Mouse (Mus musculus): Measurements from ENCODE around the gene Smug1.

DNA sequence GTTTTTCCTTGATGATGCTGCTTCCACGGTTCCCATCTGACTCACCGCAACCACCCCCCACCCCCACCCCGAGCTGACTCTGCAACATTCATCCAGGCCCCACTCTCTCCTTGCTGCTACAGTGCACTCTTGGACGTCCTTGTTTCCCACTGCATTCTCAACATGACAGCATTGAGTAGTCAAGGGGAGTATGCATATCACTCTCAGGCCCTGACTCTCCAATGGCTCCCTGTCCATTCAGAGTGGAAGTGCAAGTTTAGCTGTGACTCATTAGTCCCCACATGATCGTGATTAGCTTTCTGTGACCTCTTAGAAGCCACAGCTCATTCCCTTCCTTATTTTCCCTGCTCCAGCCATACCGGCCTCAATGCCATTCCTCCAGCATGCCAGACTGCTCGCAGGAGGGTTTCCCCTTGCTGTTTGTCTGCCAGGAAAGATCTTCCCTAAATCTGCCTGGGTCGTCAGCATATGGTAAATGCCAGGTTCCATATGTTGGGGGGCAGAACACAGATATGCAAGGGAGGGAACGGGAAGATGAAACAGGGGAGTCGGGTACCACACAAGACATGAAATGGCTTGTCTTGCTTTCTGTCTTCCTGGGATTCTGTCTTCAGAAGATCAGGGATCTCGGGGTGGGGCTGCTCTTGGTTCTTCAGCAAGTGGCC lies 21.1 kb downstream of the Smug1 start:
- TF ChIP-seq CTCF (IDR thresholded peaks at IDR 0.05; ENCODE audit: control insufficient read depth, insufficient read depth, insufficient read length) (no peak), CEBPB (IDR thresholded peaks at IDR 0.05; ENCODE audit: low read depth) (no peak), USF1 (IDR thresholded peaks at IDR 0.05; ENCODE audit: low read depth) (no peak), MYOD1 (IDR thresholded peaks at IDR 0.05; ENCODE audit: control insufficient read depth, insufficient read length, low read depth) (no peak), MAX (IDR thresholded peaks at IDR 0.05) (no peak), FOSL1 (IDR thresholded peaks at IDR 0.05; ENCODE audit: insufficient read depth, low read length, poor library complexity, severe bottlenecking) (no peak)

All from C2C12 (cell line).